Mouse (Mus musculus) ES-Bruce4 (cell line): ENCODE measurements at regions not wholly inside any gene's neighbourhood (a gene's known extent, or its start where the extent isn't known, plus 50 kb on each side); places are given as distances from the start of the nearest gene placed in this dataset.

ENCODE experiments used
- H3K27ac ChIP-seq: 2 replicates; pipeline ENCODE4 v1.5.1; 2012; ENCODE audit warnings: low read length, inconsistent platforms; ENCODE audit not compliant: insufficient read depth
- H3K27me3 ChIP-seq: 2 replicates; pipeline ENCODE4 v1.6.1; 2012; ENCODE audit warnings: mild to moderate bottlenecking, low read length, inconsistent platforms; ENCODE audit not compliant: control insufficient read depth, poor library complexity, insufficient read depth, severe bottlenecking
- H3K36me3 ChIP-seq: 2 replicates; pipeline ENCODE4 v1.6.1; 2012; ENCODE audit warnings: inconsistent platforms, mild to moderate bottlenecking, low read length, moderate library complexity; ENCODE audit not compliant: control insufficient read depth, poor library complexity, insufficient read depth, severe bottlenecking
- H3K4me1 ChIP-seq: one replicate; pipeline ENCODE4 v1.8.1; 2011; ENCODE audit warnings: low read length; ENCODE audit not compliant: control insufficient read depth, insufficient read depth
- H3K4me3 ChIP-seq: 2 replicates; pipeline ENCODE4 v1.5.1; 2011; ENCODE audit warnings: low read depth, mild to moderate bottlenecking, low read length
- H3K9ac ChIP-seq: 2 replicates; pipeline ENCODE4 v1.6.1; 2012; ENCODE audit warnings: low read depth, mild to moderate bottlenecking, inconsistent platforms; ENCODE audit not compliant: poor library complexity, severe bottlenecking
- H3K9me3 ChIP-seq: replicated peaks from 2 replicates; pipeline ENCODE4 v1.6.1; 2012; ENCODE audit warnings: mild to moderate bottlenecking, low read length, inconsistent platforms; ENCODE audit not compliant: control insufficient read depth, poor library complexity, insufficient read depth, severe bottlenecking
- CTCF ChIP-seq: IDR thresholded peaks from one replicate; pipeline ENCODE4 v1.8.1; 2011; ENCODE audit warnings: low read depth, low read length
- EP300 ChIP-seq: IDR thresholded peaks from 2 replicates; pipeline ENCODE4 v1.6.1; 2011; ENCODE audit warnings: low read depth, low read length; ENCODE audit not compliant: insufficient read depth
- POLR2A ChIP-seq: IDR thresholded peaks from one replicate; pipeline ENCODE4 v1.8.1; 2011; ENCODE audit warnings: low read length; ENCODE audit not compliant: insufficient read depth

DNA sequence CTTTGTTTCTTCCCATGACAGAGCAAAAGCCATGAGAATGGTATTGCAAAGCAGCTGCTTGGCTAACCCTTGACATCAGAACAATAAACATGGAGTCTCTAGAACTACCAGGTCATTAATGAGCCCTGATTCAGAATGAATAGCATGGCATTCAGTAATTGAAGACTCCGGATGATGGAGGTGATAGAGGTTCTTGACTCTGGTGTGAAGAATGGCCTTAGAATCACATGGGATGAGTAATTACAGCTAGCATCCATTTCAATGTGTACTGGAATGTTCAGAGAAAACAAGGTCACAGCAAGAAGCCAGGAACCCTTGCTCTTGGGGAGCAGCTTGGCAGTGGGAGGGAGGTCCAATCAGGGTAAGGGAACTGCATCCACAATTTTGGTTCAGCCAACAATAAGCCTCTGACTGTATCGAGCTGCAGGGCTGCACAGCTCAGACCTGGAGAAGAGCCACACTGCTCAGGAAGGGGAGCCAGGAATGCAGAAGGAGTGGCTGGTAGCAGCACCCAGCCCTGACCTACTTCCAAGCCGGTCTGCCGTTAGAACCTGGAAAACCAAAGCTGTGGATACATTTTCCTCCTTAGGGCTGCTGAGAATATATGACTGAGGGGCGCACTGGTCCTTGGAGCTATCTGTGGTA is 275.1 kb downstream of the Maf start:
- TF ChIP-seq POLR2A: no peak
- no peak for TF ChIP-seq EP300
- TF ChIP-seq CTCF: no peak
- H3K4me1 ChIP-seq: no peaks in the 10 kb centered on the region
- H3K9me3 ChIP-seq: no peaks in the 10 kb centered on the region; the same call in 1 of the 2 replicates
- no peak overlapping the region for H3K9ac ChIP-seq
- no peak overlapping the region for H3K27ac ChIP-seq
- no peaks in the 10 kb centered on the region for H3K27me3 ChIP-seq
- no peak overlapping the region for H3K4me3 ChIP-seq
- H3K36me3 ChIP-seq: no peaks in the 10 kb centered on the region

DNA sequence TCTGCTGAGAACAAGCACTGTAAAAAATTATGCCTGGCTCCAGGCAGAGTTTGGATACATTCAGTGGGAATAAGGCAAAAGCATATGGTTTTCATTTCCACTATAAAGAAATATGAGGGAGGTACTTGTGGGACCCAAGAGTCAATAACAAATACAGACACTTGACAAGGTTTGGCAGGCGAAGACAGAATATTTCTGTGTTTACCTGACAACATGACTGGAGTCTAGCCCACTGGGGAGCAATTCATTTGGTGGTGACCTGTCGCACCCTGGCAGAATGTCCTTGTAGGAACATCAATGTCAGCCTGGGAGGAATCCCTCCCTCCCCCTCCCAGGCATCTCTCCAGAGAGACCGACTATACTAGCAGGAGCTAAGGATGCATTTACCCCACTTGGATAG is 276.8 kb downstream of the Maf start:
- Histone ChIP-seq H3K4me1 (no peaks in the 10 kb centered on the region), H3K36me3 (no peaks in the 10 kb centered on the region), H3K9ac (no peak overlapping the region), H3K27me3 (no peaks in the 10 kb centered on the region), H3K4me3 (no peak overlapping the region), H3K27ac (no peak overlapping the region), H3K9me3 (no peaks in the 10 kb centered on the region; the same call in 1 of the 2 replicates)
- no peak for TF ChIP-seq EP300
- no peak for TF ChIP-seq CTCF
- TF ChIP-seq POLR2A: no peak

DNA sequence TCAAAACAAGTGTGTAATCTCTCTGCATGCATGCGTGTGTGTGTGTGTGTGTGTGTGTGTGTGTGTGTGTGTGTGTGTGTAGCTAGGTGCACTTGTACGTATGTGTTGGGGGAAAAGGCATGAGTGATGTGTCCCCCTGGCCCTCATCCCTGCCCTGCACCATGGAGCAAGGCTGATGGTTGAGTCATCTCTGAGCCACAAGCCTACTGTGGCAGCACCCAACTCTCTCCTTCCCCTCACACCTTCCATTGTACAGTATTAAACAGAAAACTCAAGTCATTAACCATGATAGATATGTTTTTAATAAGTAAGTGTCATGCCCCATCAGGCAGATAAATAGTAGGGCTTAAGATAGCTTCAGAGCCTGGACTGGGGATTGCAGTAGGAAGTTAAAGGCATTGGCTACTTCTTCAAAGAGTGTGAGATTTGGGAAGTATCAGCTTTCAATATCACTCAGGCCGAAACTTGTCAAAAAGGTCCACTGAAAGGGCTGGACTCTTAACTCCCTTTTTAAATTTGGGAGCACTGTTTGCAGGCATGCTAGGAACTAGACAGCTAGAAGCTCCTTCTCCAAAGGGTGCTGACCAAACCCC is 278.2 kb downstream of the Maf start:
- Histone ChIP-seq H3K9ac (no peak overlapping the region), H3K4me3 (no peak overlapping the region), H3K36me3 (no peaks in the 10 kb centered on the region), H3K4me1 (no peaks in the 10 kb centered on the region), H3K9me3 (no peaks in the 10 kb centered on the region; the same call in 1 of the 2 replicates), H3K27ac (no peak overlapping the region), H3K27me3 (no peaks in the 10 kb centered on the region)
- TF ChIP-seq EP300 (no peak), POLR2A (no peak), CTCF (no peak)

DNA sequence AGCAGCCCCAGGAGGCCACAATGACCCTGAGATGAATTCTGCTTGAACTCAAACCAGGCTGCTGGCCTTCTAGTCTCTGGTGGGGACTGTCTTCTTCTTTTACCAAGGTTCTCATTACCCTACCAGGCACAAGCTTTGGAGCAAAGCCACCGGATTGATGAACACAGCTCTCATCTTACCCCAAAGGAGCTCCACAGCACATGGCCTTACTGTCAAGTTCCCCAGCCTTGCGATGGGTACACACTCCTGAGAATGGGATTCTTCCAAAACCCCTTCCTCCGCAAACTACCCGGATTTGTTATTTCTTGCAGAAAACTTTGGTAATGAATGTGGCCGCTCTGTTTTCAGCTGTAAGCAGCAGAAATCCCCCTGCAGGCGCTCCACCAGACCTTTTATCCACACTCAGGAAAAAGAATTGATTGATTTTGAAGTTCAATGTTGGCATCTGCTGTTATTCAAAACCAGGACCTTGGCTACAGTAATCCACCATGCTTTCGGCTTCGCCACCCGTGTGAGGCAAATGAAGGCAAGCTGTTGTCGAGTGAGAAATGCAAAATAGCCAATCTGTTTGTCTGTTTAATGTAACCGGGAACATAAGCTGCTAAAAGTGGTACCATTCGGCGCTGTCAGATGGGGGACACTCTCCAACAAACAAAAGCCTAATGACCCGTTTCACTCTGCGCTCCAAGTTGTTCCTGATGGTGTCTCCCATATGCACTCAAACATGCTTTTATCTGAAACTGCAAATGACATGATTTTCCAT is 278.9 kb downstream of the Maf start:
- Histone ChIP-seq H3K4me1 (no peaks in the 10 kb centered on the region), H3K27me3 (no peaks in the 10 kb centered on the region), H3K27ac (no peak overlapping the region), H3K9me3 (no peaks in the 10 kb centered on the region), H3K9ac (no peak overlapping the region), H3K36me3 (no peaks in the 10 kb centered on the region), H3K4me3 (no peak overlapping the region)
- TF ChIP-seq EP300 (no peak), POLR2A (no peak), CTCF (no peak)

DNA sequence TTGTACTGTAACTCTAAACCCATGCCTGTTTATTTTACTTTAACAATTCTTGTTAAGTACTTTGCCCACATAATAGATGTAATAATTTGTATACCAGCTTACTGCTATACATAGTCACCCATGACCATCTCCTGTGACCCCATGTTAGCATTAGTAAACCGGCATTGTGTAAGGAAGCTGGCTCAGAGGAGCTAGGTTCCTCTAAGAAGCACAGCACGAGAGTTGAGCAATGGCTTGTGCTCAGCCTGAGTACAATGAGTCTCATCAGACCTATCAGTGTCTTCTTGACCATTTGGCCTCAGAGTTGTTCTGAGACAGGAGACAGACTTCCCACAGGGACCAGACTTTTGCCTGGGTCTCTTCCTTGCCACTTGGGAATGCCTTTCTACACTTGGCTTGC is 279.6 kb downstream of the Maf start:
- TF ChIP-seq CTCF (no peak), POLR2A (no peak), EP300 (no peak)
- no peaks in the 10 kb centered on the region for H3K27me3 ChIP-seq
- no peak overlapping the region for H3K4me3 ChIP-seq
- H3K27ac ChIP-seq: no peak overlapping the region
- no peaks in the 10 kb centered on the region for H3K36me3 ChIP-seq
- H3K9me3 ChIP-seq: no peaks in the 10 kb centered on the region
- H3K4me1 ChIP-seq: no peaks in the 10 kb centered on the region
- no peak overlapping the region for H3K9ac ChIP-seq

DNA sequence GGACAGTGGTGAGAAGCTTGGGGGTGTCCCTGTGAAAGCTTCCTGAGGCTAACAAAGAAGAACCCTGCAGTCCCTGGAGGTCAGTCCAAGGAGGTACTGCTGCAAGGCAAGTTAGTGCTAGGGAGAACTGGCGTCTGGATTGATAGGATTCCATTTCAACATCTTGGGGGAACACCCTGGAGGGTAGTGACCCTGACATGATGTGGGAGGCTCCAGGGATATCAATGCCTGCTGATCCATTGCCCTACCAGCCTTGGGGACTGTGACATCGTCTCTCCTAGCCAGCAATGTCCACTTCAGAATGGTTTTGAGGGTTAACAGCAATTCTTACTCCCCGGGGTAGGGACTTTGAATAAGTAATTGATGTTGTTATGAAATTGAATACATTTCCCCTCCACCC is 280.1 kb downstream of the Maf start:
- no peaks in the 10 kb centered on the region; the same call in 1 of the 2 replicates for H3K9me3 ChIP-seq
- H3K36me3 ChIP-seq: no peaks in the 10 kb centered on the region
- no peaks in the 10 kb centered on the region for H3K27me3 ChIP-seq
- no peak overlapping the region for H3K4me3 ChIP-seq
- TF ChIP-seq EP300 (no peak), CTCF (no peak), POLR2A (no peak)
- no peak overlapping the region for H3K9ac ChIP-seq
- H3K27ac ChIP-seq: no peak overlapping the region
- H3K4me1 ChIP-seq: no peaks in the 10 kb centered on the region
